Mouse (Mus musculus) liver, adult 2 months (tissue): Measurements from ENCODE around the gene Irf7.
"Not testable (repeated sequence)": the region's sequence is repeated elsewhere in the genome, so short reads cannot be mapped to it uniquely, and the experiment has no call there.

Experiments
- CTCF ChIP-seq: fragments of 200-500 bp; IDR thresholded peaks from 2 replicates; pipeline ENCODE4 v1.5.1; 2011; ENCODE audit warnings: low read depth, low read length, control low read depth
- POLR2A ChIP-seq: fragments of 200-500 bp; IDR thresholded peaks from 2 replicates; pipeline ENCODE4 v1.6.1; 2011; ENCODE audit warnings: low read length, control low read depth; ENCODE audit not compliant: insufficient read depth; ENCODE audit errors: extremely low read depth

DNA sequence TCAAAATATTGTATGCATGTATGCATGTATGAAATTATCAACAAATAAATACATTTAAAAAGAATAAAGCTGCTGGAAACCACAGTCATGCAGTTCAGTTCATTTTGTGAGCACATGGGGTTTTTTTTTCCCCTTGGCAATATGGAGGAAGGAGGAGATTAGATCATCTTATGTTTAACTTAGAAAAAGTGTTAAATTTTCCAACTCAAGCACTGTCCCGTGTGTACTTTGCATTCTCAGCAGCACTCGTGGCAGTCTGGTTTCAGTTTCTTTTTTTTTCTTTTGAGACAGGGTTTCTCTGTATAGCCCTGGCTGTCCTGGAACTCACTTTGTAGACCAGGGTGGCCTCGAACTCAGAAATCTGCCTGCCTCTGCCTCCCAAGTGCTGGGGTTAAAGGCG is 15.8 kb downstream of the Irf7 start:
- not testable (repeated sequence) for TF ChIP-seq POLR2A, CTCF
